Mouse (Mus musculus): ENCODE measurements around the gene Armc2.

The Armc2 gene

GRCm38 (mm10) chr10:41867956-41868355 lies 150.3 kb downstream of the Armc2 start:
- DNase-seq (ENCODE audit: low read depth, low spot score), result no peak

DNA sequence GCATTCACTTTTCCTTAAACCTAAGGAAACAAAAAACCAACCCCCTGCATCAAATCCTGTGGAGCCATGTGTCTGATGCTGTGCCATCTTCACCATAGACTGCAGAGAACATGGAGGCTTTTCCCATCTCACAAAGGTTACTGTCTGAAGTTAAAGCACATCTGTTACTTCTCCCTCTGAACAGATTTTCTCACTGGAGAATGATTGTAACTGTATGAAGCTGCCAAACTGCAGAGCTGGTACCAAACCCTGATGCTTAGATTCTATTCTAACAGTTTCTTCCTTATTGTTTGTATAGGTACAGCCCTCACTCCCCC lies 151.4 kb downstream of the Armc2 start:
- DNase-seq (ENCODE audit: low read depth, low spot score), result no peak

- no peak for DNase-seq (ENCODE audit: low read depth, low spot score)
These were observed 152.0 kb downstream of the Armc2 start for GRCm38 (mm10) chr10:41866069-41866837.

Measured in retina, adult 2 months (tissue).